Mouse (Mus musculus): Measurements from ENCODE around the gene 4933414I15Rik.

The 4933414I15Rik gene

GRCm38 (mm10) chr11:50943506-50943905, at the start of gene 4933414I15Rik:
Gene 4933414I15Rik, minus strand, starts transcription at chr11:50943765.
- no peak for DNase-seq (ENCODE audit: low read depth, low spot score)

- DNase-seq (ENCODE audit: low read depth, low spot score) = no peak
These were observed 38.1 kb upstream of the 4933414I15Rik start, which contains the start of gene Olfr1377 for GRCm38 (mm10) chr11:50981667-50982066. Gene Olfr1377, plus strand, starts transcription at chr11:50981967.

- DNase-seq (ENCODE audit: low read depth, low spot score) = no peak
These were observed 33.7 kb upstream of the 4933414I15Rik start for GRCm38 (mm10) chr11:50977216-50977615.

- no peak for DNase-seq (ENCODE audit: low read depth, low spot score)
These were observed 22.7 kb upstream of the 4933414I15Rik start, which contains the start of gene Olfr1378 for GRCm38 (mm10) chr11:50966230-50966629. Gene Olfr1378, plus strand, starts transcription at chr11:50966530.

- no peak for DNase-seq (ENCODE audit: low read depth, low spot score)
These were observed 21.3 kb upstream of the 4933414I15Rik start for GRCm38 (mm10) chr11:50964886-50965285.

- no peak for DNase-seq (ENCODE audit: low read depth, low spot score)
These were observed 10.1 kb upstream of the 4933414I15Rik start, which contains the start of gene Prop1 for GRCm38 (mm10) chr11:50953665-50954064. Gene Prop1, minus strand, starts transcription at chr11:50953765.

GRCm38 (mm10) chr11:50952290-50952689, 8.7 kb upstream of the 4933414I15Rik start:
- DNase-seq (ENCODE audit: low read depth, low spot score) = no peak

GRCm38 (mm10) chr11:50942386-50942785, 1.2 kb downstream of the 4933414I15Rik start:
- no peak for DNase-seq (ENCODE audit: low read depth, low spot score)

GRCm38 (mm10) chr11:50939621-50940366, 3.8 kb downstream of the 4933414I15Rik start:
- peak; percentile 22 for DNase-seq (ENCODE audit: low read depth, low spot score)

- DNase-seq (ENCODE audit: low read depth, low spot score) = no peak
These were observed 5.1 kb downstream of the 4933414I15Rik start for GRCm38 (mm10) chr11:50938435-50938834.

GRCm38 (mm10) chr11:50932040-50932439, 11.5 kb downstream of the 4933414I15Rik start:
- DNase-seq (ENCODE audit: low read depth, low spot score) = no peak

- peak; percentile 90 for DNase-seq (ENCODE audit: low read depth, low spot score)
These were observed 12.1 kb downstream of the 4933414I15Rik start, which contains the start of gene Zfp354b for GRCm38 (mm10) chr11:50931451-50931866. Gene Zfp354b, minus strand, starts transcription at chr11:50931633.

GRCm38 (mm10) chr11:50931021-50931420, 12.5 kb downstream of the 4933414I15Rik start:
- no peak for DNase-seq (ENCODE audit: low read depth, low spot score)

- peak; percentile 4 for DNase-seq (ENCODE audit: low read depth, low spot score)
These were observed 13.0 kb downstream of the 4933414I15Rik start for GRCm38 (mm10) chr11:50930469-50931014.

- peak; percentile 79 for DNase-seq (ENCODE audit: low read depth, low spot score)
These were observed 27.8 kb downstream of the 4933414I15Rik start, which contains the start of gene Zfp2 for GRCm38 (mm10) chr11:50915671-50916320. Gene Zfp2, minus strand, starts transcription at chr11:50916165.

- no peak for DNase-seq (ENCODE audit: low read depth, low spot score)
These were observed 29.1 kb downstream of the 4933414I15Rik start for GRCm38 (mm10) chr11:50914461-50914860.

- no peak for DNase-seq (ENCODE audit: low read depth, low spot score)
These were observed 30.3 kb downstream of the 4933414I15Rik start for GRCm38 (mm10) chr11:50913301-50913700.

- no peak for DNase-seq (ENCODE audit: low read depth, low spot score)
These were observed 35.4 kb downstream of the 4933414I15Rik start for GRCm38 (mm10) chr11:50908136-50908535.

GRCm38 (mm10) chr11:50897359-50897758, 46.2 kb downstream of the 4933414I15Rik start:
- DNase-seq (ENCODE audit: low read depth, low spot score) = no peak

- no peak for DNase-seq (ENCODE audit: low read depth, low spot score)
These were observed 51.1 kb downstream of the 4933414I15Rik start for GRCm38 (mm10) chr11:50892441-50892840.
